Mouse (Mus musculus) hindbrain, embryonic 14.5 days (tissue): ENCODE results near the gene Zcchc7. TPM values are rescaled to one million over a fixed set of nuclear protein-coding genes. Genes with fewer than 3 reads are reported as not detected.

Experiments used
- ATAC-seq: fragments of 200-750 bp; cut with Nextera tagmentation; 2 replicates; pipeline ENCODE4 v1.8.0; 2017; ENCODE audit warnings: moderate number of reproducible peaks, mild to moderate bottlenecking, moderate TSS enrichment, moderate library complexity; ENCODE audit not compliant: low FRiP score
- DNase-seq: peaks from one replicate; pipeline ENCODE4 v3.0.0-alpha.2; 2015; ENCODE audit warnings: low spot score
- H3K27ac ChIP-seq: fragments of 300-500 bp; sonication (generic); 2 replicates; pipeline ENCODE4 v1.5.1; 2014; ENCODE audit warnings: mild to moderate bottlenecking, moderate library complexity
- H3K27me3 ChIP-seq: fragments of 300-500 bp; sonication (generic); 2 replicates; pipeline ENCODE4 v1.6.1; 2014; ENCODE audit warnings: mild to moderate bottlenecking, low read length, mixed read lengths; ENCODE audit not compliant: control insufficient read depth, insufficient read depth
- H3K36me3 ChIP-seq: fragments of 300-500 bp; sonication (generic); replicated peaks from 2 replicates; pipeline ENCODE4 v1.6.1; 2014; ENCODE audit not compliant: control insufficient read depth, insufficient read depth
- H3K4me1 ChIP-seq: fragments of 300-500 bp; sonication (generic); replicated peaks from 2 replicates; pipeline ENCODE4 v1.6.1; 2014; ENCODE audit warnings: antibody characterized with exemption, low read length, mixed read lengths; ENCODE audit not compliant: control insufficient read depth, insufficient read depth
- H3K4me2 ChIP-seq: fragments of 300-500 bp; sonication (generic); replicated peaks from 2 replicates; pipeline ENCODE4 v1.6.1; 2014; ENCODE audit warnings: mild to moderate bottlenecking, moderate library complexity
- H3K4me3 ChIP-seq: fragments of 300-500 bp; sonication (generic); replicated peaks from 2 replicates; pipeline ENCODE4 v1.5.1; 2014; ENCODE audit warnings: mild to moderate bottlenecking, low read length
- H3K9ac ChIP-seq: fragments of 300-500 bp; sonication (generic); 2 replicates; pipeline ENCODE4 v1.6.1; 2014
- H3K9me3 ChIP-seq: fragments of 300-500 bp; sonication (generic); 2 replicates; pipeline ENCODE4 v1.6.1; 2016; ENCODE audit warnings: low read length; ENCODE audit not compliant: control insufficient read depth
- WGBS: fragments of 180-500 bp; shearing (Covaris S2); extraction: QIAGEN DNeasy Blood & Tissue Kit; methylation state at CpG from one replicate; pipeline ENCODE4 v1.1.7; 2014; 5-methylcytosine and 5-hydroxymethylcytosine counted together
- polyA plus RNA-seq: library from polyadenylated mRNA; unstranded; fragments of >200 nt; fragmentation: Nextera tagmentation; extraction: Ambion mirVana; gene quantifications from 2 replicates; pipeline ENCODE4 v1.2.1, GENCODE M21; 2014

Gene Zcchc7
- polyA plus RNA-seq, 1 experiment from 2014 or later = 38.5 TPM

- 35% methylated on average over 5 of the region's 5 CpGs for WGBS
- DNase-seq (no peak), ATAC-seq (no peak)
- H3K27ac ChIP-seq = no peak overlapping the region
- peaks cover 5% of the 10 kb centered on the region; the same call in 1 of the 2 replicates for H3K36me3 ChIP-seq
- no peak overlapping the region for H3K4me2 ChIP-seq
- H3K4me1 ChIP-seq = peaks cover 15% of the 10 kb centered on the region; the same call in 1 of the 2 replicates
- no peaks in the 10 kb centered on the region for H3K27me3 ChIP-seq
- H3K4me3 ChIP-seq = no peak overlapping the region
- H3K9me3 ChIP-seq = no peaks in the 10 kb centered on the region
- no peak overlapping the region for H3K9ac ChIP-seq
Observed at GRCm38 (mm10) chr4:44920831-44921230, 165.2 kb downstream of the Zcchc7 start.

GRCm38 (mm10) chr4:44922466-44923128, 166.9 kb downstream of the Zcchc7 start:
- Histone ChIP-seq H3K36me3 (peaks cover 13% of the 10 kb centered on the region; the same call in 1 of the 2 replicates), H3K4me1 (peaks cover 11% of the 10 kb centered on the region; the same call in 1 of the 2 replicates), H3K27me3 (no peaks in the 10 kb centered on the region), H3K4me3 (no peak overlapping the region), H3K27ac (no peak overlapping the region), H3K9ac (no peak overlapping the region), H3K9me3 (no peaks in the 10 kb centered on the region), H3K4me2 (no peak overlapping the region)
- DNase-seq (no peak), ATAC-seq (no peak)
- 93% methylated on average over 7 of the region's 7 CpGs for WGBS

DNA sequence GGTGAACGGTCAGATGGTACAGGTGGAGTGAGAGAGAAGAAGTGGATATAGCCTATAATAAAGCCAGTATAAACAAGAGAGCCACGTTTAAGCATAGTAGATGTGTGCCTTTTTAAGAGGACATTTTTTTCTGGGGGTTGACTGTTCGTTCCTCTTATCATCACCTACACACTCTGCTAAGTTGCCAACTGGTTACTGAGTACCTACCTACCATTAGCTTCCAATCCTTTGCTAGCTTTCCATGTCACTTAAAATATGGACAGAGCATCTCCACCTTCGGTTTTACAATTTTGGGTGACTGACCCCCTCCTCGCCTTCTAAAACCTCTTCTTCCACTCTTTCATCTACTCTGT, 167.4 kb downstream of the Zcchc7 start:
- peaks cover 6% of the 10 kb centered on the region; the same call in 1 of the 2 replicates for H3K4me1 ChIP-seq
- ATAC-seq (no peak), DNase-seq (no peak)
- peaks cover 13% of the 10 kb centered on the region; the same call in 1 of the 2 replicates for H3K36me3 ChIP-seq
- no peaks in the 10 kb centered on the region for H3K27me3 ChIP-seq
- 93% methylated on average over 5 of the region's 5 CpGs for WGBS
- H3K9ac ChIP-seq = no peak overlapping the region
- no peak overlapping the region for H3K27ac ChIP-seq
- H3K4me3 ChIP-seq = no peak overlapping the region
- H3K4me2 ChIP-seq = no peak overlapping the region
- H3K9me3 ChIP-seq = no peaks in the 10 kb centered on the region

GRCm38 (mm10) chr4:44927934-44928333, 172.3 kb downstream of the Zcchc7 start:
- no peak overlapping the region for H3K27ac ChIP-seq
- H3K36me3 ChIP-seq = peaks cover 40% of the 10 kb centered on the region
- H3K4me3 ChIP-seq = no peak overlapping the region
- H3K4me2 ChIP-seq = no peak overlapping the region
- DNase-seq (no peak), ATAC-seq (no peak)
- no peaks in the 10 kb centered on the region for H3K27me3 ChIP-seq
- no peak overlapping the region for H3K9ac ChIP-seq
- H3K9me3 ChIP-seq = no peaks in the 10 kb centered on the region
- WGBS = 72% methylated on average over 2 of the region's 2 CpGs
- H3K4me1 ChIP-seq = no peaks in the 10 kb centered on the region

DNA sequence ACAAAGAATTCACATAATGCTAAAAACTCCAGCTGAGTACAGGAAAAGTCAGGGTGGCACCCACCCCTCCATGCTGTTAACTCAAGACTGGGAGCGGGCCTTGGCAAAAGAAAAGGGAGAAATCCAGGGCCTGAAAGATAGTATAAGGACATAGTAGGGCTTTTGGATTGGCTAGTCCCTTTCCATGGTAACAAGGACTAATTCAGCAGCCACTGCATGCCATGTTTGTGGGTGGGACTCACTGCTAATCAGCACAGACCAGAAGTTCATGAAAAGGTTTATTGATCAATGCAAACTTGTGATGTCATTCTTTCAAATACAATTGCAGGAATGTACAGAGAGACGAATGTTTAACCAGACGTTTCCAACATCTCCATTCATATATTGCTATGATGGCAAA, 173.1 kb downstream of the Zcchc7 start:
- no peaks in the 10 kb centered on the region for H3K4me1 ChIP-seq
- no peak overlapping the region for H3K9ac ChIP-seq
- no peak overlapping the region for H3K4me3 ChIP-seq
- no peak overlapping the region for H3K27ac ChIP-seq
- DNase-seq = no peak
- WGBS = 82% methylated on average over 3 of the region's 3 CpGs
- H3K27me3 ChIP-seq = no peaks in the 10 kb centered on the region
- H3K36me3 ChIP-seq = peaks cover 48% of the 10 kb centered on the region
- H3K9me3 ChIP-seq = no peaks in the 10 kb centered on the region
- H3K4me2 ChIP-seq = no peak overlapping the region
- ATAC-seq = no peak

GRCm38 (mm10) chr4:44930406-44930805, 174.7 kb downstream of the Zcchc7 start:
- Histone ChIP-seq H3K27me3 (no peaks in the 10 kb centered on the region), H3K4me3 (no peak overlapping the region), H3K27ac (no peak overlapping the region), H3K4me1 (no peaks in the 10 kb centered on the region), H3K4me2 (no peak overlapping the region), H3K9ac (no peak overlapping the region), H3K9me3 (no peaks in the 10 kb centered on the region), H3K36me3 (peaks cover 53% of the 10 kb centered on the region)
- ATAC-seq = no peak
- no peak for DNase-seq
- WGBS = 92% methylated on average over 7 of the region's 7 CpGs

- H3K27me3 ChIP-seq = no peaks in the 10 kb centered on the region
- no peaks in the 10 kb centered on the region for H3K9me3 ChIP-seq
- DNase-seq (no peak), ATAC-seq (no peak)
- no peak overlapping the region for H3K4me3 ChIP-seq
- H3K4me2 ChIP-seq = no peak overlapping the region
- no peak overlapping the region for H3K27ac ChIP-seq
- no peaks in the 10 kb centered on the region for H3K4me1 ChIP-seq
- no peak overlapping the region for H3K9ac ChIP-seq
- H3K36me3 ChIP-seq = peaks cover 44% of the 10 kb centered on the region
- 89% methylated on average over 6 of the region's 6 CpGs for WGBS
Observed at GRCm38 (mm10) chr4:44931732-44932131, 176.1 kb downstream of the Zcchc7 start.

GRCm38 (mm10) chr4:44938359-44939340, 183.0 kb downstream of the Zcchc7 start:
- DNase-seq (no peak), ATAC-seq (no peak)
- H3K36me3 ChIP-seq = 0 out of 2 replicates have a peak, but pooled peaks cover 6% of the 10 kb centered on the region
- H3K4me1 ChIP-seq = no peaks in the 10 kb centered on the region
- H3K4me3 ChIP-seq = no peak overlapping the region
- 82% methylated on average over 8 of the region's 8 CpGs for WGBS
- no peak overlapping the region for H3K9ac ChIP-seq
- H3K27ac ChIP-seq = no peak overlapping the region
- H3K9me3 ChIP-seq = no peaks in the 10 kb centered on the region
- H3K27me3 ChIP-seq = no peaks in the 10 kb centered on the region
- H3K4me2 ChIP-seq = no peak overlapping the region

DNA sequence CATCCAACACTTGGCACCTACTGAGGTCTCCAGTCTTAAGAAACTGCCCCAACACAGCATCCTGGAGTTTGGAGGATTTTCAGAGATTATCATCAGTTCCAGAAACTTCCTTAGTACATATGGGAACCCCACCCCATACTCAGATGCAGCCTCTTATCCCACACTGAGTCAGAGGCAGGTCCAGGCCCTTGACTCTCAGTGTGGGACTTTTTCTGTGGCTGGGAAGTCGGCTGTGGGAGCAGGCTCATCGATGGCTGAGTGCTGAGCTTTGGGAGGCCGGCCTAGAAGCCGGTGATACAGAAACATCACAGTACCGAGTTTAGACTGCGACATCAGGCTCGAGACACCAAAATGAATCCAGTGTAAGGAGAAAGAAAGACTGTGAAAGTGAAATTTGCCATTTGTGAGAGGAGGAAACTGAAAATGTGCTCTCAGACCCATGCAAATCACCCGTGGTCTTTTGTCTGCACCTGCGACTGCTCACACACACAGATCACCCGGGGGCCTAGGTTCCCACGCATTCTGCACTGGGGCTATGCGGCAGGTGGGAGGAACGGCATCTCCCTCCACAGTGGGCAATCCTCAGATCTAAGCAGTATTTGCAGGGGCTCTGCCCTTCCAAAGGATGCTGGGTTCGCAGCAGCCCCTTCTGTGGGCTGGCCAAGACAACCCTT, 184.0 kb downstream of the Zcchc7 start:
- no peak overlapping the region for H3K27ac ChIP-seq
- no peak overlapping the region for H3K4me3 ChIP-seq
- WGBS = 84% methylated on average over 14 of the region's 14 CpGs
- DNase-seq = no peak
- no peak overlapping the region for H3K4me2 ChIP-seq
- no peaks in the 10 kb centered on the region for H3K27me3 ChIP-seq
- H3K4me1 ChIP-seq = no peaks in the 10 kb centered on the region
- ATAC-seq = no peak
- H3K9me3 ChIP-seq = no peaks in the 10 kb centered on the region
- no peak overlapping the region for H3K9ac ChIP-seq
- H3K36me3 ChIP-seq = no peaks in the 10 kb centered on the region
